Comparison of ENCODE assay signal across 19 mouse cellular contexts in the genomic region with DNA sequence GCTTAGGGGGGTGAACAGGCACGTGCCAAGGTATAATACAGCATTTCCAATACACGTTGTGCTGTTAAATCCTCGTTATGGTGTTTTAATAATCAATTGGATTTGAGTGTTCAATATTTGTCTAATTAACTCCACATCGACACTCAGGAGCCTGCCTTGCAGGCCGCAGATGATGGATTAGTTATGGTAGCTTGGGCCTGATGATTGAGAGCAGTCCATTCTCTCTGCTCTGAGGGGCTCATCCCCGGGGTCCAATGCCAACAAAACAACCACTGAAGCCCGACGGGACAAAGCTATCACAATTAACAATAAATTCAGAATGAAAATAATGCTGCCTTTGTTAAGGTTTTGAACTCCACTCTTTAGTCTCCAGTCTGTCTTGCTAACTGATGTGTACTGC.
DNase-seq lines count a peak whose midpoint lies in the region; ATAC-seq lines count a peak whose summit lies in the region.
"Had no signal": no experiment of that assay in that cellular context is flagged by ENCODE, and none has a peak within 500 bp of the region (broad histone marks: within the 10 kb centered on the region; RNA-seq: fewer than 3 reads in every experiment).

No protein-coding gene starts in this region.

- intact Hi-C loops in left cerebral cortex, postnatal 36 days (cut with DNase I): no loop called here

- DNase-seq in embryo, embryonic 10.5 days (ENCODE audit: low spot score): peak; percentile 12
- DNase-seq in embryo, embryonic 9.5 days (ENCODE audit: extremely low spot score): no peak
- peak; percentile 19 for DNase-seq in midbrain, embryonic 10.5 days (ENCODE audit: low spot score)
- DNase-seq in left cerebral cortex, postnatal 36 days (ENCODE audit: low spot score in 2 of 2): no peak
- DNase-seq: adrenal gland, postnatal 14 days; cerebellum, adult 2 months; cerebellum, postnatal 10 days; forebrain, postnatal 0 days; gastrocnemius, postnatal 14 days; heart, adult 2 months had no signal

- H3K4me3 ChIP-seq in midbrain, embryonic 10.5 days: no peak overlapping the region
- no peak overlapping the region for H3K4me3 ChIP-seq in midbrain, embryonic 15.5 days
- no peak overlapping the region for H3K4me3 ChIP-seq in midbrain, embryonic 13.5 days (replicated peaks)
- no peak overlapping the region for H3K4me3 ChIP-seq in heart, embryonic 11.5 days (ENCODE audit: low read depth, low read length)
- H3K4me3 ChIP-seq: embryonic facial prominence, embryonic 10.5 days; forebrain, embryonic 13.5 days; heart, adult 2 months; heart, embryonic 12.5 days; hindbrain, embryonic 13.5 days had no signal

- ATAC-seq in midbrain, embryonic 15.5 days (replicated peaks): no peak
- ATAC-seq in midbrain, embryonic 13.5 days: peak; percentile 45; the same call in 1 of the 2 replicates
- no peak for ATAC-seq in heart, embryonic 11.5 days (replicated peaks; ENCODE audit: insufficient number of reproducible peaks, low FRiP score, low TSS enrichment)
- ATAC-seq: activated CD4-positive, CD25-positive, alpha-beta regulatory T cell, adult 4 months; forebrain, embryonic 13.5 days; forebrain, postnatal 0 days; inflammation-experienced regulatory T-cells, adult 6 months had no signal

- peaks cover 14% of the 10 kb centered on the region for H3K4me1 ChIP-seq in midbrain, embryonic 10.5 days
- peaks cover 4% of the 10 kb centered on the region for H3K4me1 ChIP-seq in midbrain, embryonic 15.5 days
- peaks cover 8% of the 10 kb centered on the region; the same call in 1 of the 2 replicates for H3K4me1 ChIP-seq in midbrain, embryonic 13.5 days (replicated peaks)
- H3K4me1 ChIP-seq in heart, embryonic 11.5 days (ENCODE audit: control insufficient read depth, insufficient read depth, low read length): no peaks in the 10 kb centered on the region
- H3K4me1 ChIP-seq: embryonic facial prominence, embryonic 10.5 days; forebrain, embryonic 13.5 days; heart, embryonic 12.5 days had no signal

- no peak overlapping the region for H3K4me2 ChIP-seq in midbrain, embryonic 15.5 days
- no peak overlapping the region for H3K4me2 ChIP-seq in midbrain, embryonic 13.5 days (replicated peaks)
- H3K4me2 ChIP-seq in heart, embryonic 11.5 days: no peak overlapping the region
- H3K4me2 ChIP-seq: forebrain, embryonic 13.5 days; heart, embryonic 12.5 days; hindbrain, embryonic 13.5 days had no signal

- peaks cover 84% of the 10 kb centered on the region for H3K27me3 ChIP-seq in midbrain, embryonic 10.5 days (ENCODE audit: low read depth, poor library complexity, severe bottlenecking)
- H3K27me3 ChIP-seq in midbrain, embryonic 15.5 days (replicated peaks): 0 out of 2 replicates have a peak, but pooled peaks cover 6% of the 10 kb centered on the region
- peaks cover 25% of the 10 kb centered on the region for H3K27me3 ChIP-seq in midbrain, embryonic 13.5 days
- H3K27me3 ChIP-seq in heart, embryonic 11.5 days (ENCODE audit: control insufficient read depth, insufficient read depth, low read length): no peaks in the 10 kb centered on the region
- H3K27me3 ChIP-seq: forebrain, embryonic 13.5 days; heart, embryonic 12.5 days had no signal

- 17% methylated on average over 8 of the region's 8 CpGs for WGBS in midbrain, embryonic 10.5 days
- WGBS in midbrain, embryonic 15.5 days: 13% methylated on average over 8 of the region's 8 CpGs
- WGBS in midbrain, embryonic 13.5 days: 11% methylated on average over 8 of the region's 8 CpGs
- WGBS in heart, embryonic 11.5 days (ENCODE audit: insufficient replicate concordance): 80% methylated on average over 8 of the region's 8 CpGs

- H3K36me3 ChIP-seq in midbrain, embryonic 10.5 days: no peaks in the 10 kb centered on the region
- H3K36me3 ChIP-seq in midbrain, embryonic 15.5 days (replicated peaks): no peaks in the 10 kb centered on the region
- no peaks in the 10 kb centered on the region for H3K36me3 ChIP-seq in midbrain, embryonic 13.5 days
- H3K36me3 ChIP-seq in heart, embryonic 11.5 days (ENCODE audit: control insufficient read depth, insufficient read depth, low read length): no peaks in the 10 kb centered on the region
- H3K36me3 ChIP-seq: embryonic facial prominence, embryonic 10.5 days; heart, embryonic 12.5 days; hindbrain, embryonic 13.5 days had no signal

- no peak overlapping the region for H3K9ac ChIP-seq in midbrain, embryonic 15.5 days
- H3K9ac ChIP-seq in midbrain, embryonic 13.5 days (replicated peaks): no peak overlapping the region
- H3K9ac ChIP-seq in heart, embryonic 11.5 days (ENCODE audit: low read depth, low read length): no peak overlapping the region
- H3K9ac ChIP-seq: forebrain, embryonic 13.5 days; forebrain, postnatal 0 days; heart, embryonic 12.5 days; hindbrain, embryonic 13.5 days had no signal

- H3K27ac ChIP-seq in midbrain, embryonic 10.5 days (replicated peaks): no peak overlapping the region
- H3K27ac ChIP-seq in midbrain, embryonic 15.5 days: no peak overlapping the region
- H3K27ac ChIP-seq in midbrain, embryonic 13.5 days: no peak overlapping the region
- no peak overlapping the region for H3K27ac ChIP-seq in heart, embryonic 11.5 days (ENCODE audit: low read depth, low read length)
- H3K27ac ChIP-seq: embryonic facial prominence, embryonic 10.5 days; forebrain, embryonic 13.5 days; heart, adult 2 months; hindbrain, embryonic 13.5 days had no signal

- no peaks in the 10 kb centered on the region for H3K9me3 ChIP-seq in midbrain, embryonic 10.5 days (replicated peaks)
- H3K9me3 ChIP-seq in midbrain, embryonic 15.5 days: no peaks in the 10 kb centered on the region
- H3K9me3 ChIP-seq in midbrain, embryonic 13.5 days: no peaks in the 10 kb centered on the region
- no peaks in the 10 kb centered on the region for H3K9me3 ChIP-seq in heart, embryonic 11.5 days (replicated peaks; ENCODE audit: control insufficient read depth, low read length)
- H3K9me3 ChIP-seq: embryonic facial prominence, embryonic 10.5 days; forebrain, embryonic 13.5 days; heart, embryonic 12.5 days; hindbrain, embryonic 13.5 days had no signal

Comparison
In these comparisons a context has a peak if more than half of its experiments do, and no peak if none do; other contexts are left out.
1. DNase-seq: peak in embryo, embryonic 10.5 days (single experiment) and midbrain, embryonic 10.5 days (single experiment); none in embryo, embryonic 9.5 days (single experiment) and left cerebral cortex, postnatal 36 days (0 of 2).